Mouse (Mus musculus) layer of hippocampus, adult 9-11 months (tissue): Measurements from ENCODE around the gene Myo5c.
A peak's percentile ranks its signal among the peaks of the same experiment; 100 is the strongest.

ENCODE experiments used
- DNase-seq: peaks from one replicate; pipeline ENCODE4 v3.0.0; 2022

Myo5c gene

DNA sequence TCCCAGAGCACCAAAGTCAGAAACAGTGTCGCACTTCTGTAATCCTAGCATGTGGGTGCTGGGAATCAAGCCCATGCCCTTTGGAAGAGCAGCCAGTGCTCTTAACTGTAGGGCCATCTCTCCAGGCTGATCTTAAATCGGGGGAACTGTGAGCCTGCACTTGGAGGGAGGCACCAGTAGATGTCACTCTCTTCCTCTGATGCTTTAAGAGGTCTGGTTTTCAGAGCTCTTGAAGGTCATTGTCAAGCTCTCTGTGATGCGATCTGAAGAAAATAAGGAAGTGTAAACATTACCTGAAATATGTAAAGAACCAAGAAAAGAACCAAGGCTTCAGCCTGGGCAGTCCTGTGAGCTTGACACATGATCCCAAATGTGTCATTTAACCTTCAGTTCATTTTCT, 51.0 kb downstream of the Myo5c start:
- DNase-seq, result peak; percentile 63

DNA sequence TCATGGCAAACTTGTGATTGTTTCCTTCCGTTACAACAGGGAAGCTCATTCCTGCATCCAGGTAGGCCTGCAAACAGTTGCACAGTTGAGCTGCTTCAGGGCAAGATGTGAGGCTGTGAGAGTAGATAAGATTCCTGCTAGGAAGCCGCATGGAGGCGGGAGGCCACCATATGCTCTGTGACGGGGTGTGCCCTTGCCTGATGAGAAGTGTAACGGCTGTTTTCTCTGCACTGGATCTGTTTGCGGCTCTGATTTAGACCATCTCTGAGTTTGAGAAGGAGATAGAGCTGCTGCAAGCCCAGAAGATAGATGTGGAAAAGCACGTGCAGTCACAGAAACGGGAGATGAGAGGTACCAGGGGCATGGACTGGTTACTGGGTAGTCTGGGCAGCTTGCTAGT, 51.8 kb downstream of the Myo5c start:
- peak; percentile 19 for DNase-seq

DNA sequence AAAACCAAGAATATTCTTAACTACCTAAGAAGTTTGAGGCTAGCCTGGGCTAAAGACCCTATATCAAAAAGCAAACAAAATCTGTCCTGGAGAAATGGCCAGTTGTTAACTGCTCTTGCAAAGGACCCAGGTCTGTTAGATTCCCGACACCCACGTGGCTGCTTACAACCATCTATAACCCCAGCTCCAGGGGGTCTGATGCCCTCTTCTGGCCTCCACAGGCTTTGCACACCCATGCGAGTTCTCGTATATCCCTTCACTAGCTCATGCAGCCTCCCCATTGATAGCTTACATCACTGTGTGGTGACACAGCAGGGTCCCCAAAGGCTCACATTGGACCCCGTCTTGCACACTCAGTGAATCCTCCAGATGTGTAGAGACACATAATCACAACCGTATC, 53.5 kb downstream of the Myo5c start:
- DNase-seq, result no peak

DNA sequence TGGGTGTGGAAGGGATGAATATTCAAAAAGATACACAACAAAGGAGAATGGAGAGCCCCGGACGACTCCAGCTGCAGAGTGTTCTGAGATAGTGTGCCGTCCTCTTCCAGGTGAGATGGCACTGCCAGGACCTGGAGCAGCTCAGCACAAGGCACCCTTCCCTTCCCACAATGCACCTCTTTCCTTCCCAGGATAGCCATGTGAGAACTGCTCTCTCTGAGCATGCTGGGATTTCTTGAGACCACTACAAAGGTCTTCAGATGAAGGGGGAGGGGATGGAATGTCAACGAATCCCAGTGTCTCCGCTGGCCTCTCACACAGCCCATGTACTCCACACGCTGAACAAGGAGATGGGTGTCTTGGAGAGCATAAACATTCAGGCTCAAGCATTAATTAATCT, 55.8 kb downstream of the Myo5c start:
- no peak for DNase-seq

DNA sequence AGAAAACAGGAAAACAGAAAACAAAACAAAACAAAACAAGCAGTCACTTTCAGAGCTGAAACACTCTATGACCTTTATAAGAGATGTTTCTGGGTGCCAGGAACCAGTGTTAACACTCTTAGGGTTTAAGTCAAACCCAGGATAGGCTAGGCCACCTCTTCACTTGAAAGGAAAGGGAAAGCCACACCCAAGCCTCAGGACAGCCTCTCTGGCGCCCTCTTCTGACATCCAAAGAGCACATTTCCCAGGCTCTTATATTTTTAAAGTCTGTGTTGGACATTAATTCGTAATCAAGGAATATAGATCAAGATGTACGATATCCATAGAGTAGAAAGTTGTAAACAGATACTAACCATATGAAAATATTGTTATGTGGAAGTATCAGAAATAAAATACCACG, 57.7 kb downstream of the Myo5c start:
- DNase-seq, result no peak

DNA sequence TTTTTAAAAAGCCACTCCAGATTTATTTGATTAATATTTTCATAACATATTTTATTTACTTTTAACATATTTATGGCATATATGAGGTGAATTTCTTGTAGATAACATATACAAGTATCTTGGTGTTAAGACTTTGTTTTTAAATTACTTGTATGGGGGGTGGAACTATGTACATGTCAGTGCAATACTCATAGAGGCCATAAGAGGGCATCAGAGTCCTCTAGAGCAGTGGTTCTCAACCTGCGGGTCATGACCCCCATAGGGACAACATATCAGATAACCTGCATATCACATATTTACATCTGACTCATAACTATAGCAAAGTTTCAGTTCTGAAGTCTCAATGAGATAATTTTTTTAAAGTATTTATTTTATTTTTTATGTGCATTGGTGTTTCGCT, 67.5 kb downstream of the Myo5c start:
- no peak for DNase-seq

DNA sequence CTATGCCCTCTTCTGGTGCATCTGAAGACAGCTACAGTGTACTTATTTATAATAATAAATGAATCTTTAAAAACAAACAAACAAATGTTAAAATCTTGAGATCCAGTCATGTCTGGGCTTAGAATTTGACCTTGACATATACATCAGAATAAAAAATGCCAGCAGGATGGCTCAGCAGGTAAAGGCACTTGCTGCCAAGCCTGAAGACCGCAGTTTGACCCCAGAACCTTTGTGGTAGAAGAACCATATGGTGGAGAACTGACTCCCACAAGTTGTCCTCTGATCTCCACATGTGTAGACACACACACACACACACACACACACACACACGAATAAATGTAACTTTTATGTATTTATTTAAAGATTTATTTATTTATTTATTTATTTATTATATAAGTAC, 71.2 kb downstream of the Myo5c start:
- DNase-seq, result no peak

DNA sequence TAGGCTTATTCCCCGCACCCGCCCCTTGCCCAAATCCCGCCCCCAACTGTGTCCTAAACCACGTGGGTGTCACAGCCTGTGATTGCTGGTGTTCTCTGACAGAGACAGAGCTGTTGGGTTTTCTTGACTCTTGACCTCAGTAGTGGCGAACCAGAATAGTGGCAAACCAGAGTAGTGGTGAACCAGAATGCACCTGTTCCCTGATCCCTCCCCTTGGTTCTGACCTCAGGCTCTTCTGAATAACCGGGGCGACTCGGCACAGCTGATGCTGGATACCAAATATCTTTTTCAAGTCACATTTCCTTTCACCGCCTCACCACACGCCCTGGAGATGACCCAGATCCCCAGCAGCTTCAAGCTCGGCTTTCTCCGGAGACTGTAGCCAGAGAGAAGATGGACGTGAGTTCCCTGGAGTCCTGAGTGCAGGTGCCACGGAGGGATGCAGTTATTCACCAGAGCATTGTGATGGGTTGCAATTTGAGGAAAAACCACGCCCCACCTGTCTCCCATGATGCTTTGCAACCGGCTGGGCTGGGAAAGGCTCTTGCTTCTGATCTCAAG, 72.0 kb downstream of the Myo5c start:
- no peak for DNase-seq

DNA sequence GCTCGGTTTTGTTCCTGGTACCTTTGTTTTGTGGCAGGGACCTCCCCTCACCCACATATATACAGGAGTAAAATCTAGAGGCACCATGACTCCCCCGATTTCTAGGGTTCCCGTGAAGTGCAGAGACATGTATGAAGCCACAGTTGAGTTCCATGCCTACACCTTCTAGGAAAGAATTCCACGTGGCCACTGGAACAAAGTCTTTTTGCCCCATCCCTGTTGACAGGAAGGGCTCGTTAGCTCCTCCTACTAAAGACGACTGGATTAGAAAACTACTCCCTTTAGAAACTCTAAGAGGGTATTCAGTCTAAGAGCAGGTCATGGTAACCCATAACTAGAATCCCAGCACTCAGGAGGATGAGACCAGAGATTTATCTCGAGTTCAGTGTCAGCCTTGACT, 72.5 kb downstream of the Myo5c start:
- DNase-seq, result no peak

DNA sequence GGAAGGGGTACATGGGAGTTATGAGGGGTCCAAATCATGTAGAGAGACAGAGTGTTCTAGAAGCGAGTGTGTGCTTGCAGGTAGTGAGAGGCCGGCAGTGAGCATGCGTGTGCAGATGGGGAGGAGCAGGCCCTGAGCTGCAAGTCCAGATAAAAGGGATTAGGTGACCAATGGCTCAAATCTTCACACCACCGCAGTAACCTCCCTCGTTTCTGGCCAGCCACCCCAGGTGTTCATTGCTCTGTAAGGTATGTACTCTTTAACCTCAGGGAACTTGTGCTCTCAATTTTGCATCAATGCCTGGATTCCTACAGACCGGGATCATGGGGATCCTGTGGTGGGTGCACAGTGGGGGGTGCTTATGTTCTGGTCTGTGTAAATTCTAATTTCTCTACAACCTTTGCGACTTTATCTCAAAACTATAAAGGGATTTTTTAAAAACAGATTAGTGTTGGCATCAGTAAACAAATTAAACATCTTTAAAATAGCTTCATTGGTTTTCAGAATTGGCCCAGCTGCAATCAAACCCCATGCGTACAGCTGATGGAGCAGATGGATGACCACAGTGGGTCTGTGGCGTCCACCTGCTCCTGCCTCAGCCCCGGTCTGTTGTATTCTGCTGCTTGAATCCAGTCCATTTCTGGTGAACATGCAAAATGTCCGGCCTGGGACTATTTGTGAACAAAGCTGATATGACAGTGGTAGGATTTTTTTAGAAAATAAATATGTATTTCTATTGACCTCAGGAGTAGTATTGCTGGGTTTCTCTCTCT, 74.5 kb downstream of the Myo5c start, which contains the start of gene Gnb5:
Gene Gnb5, plus strand, starts transcription at position 163 of the 773 bp plus-strand sequence.
- DNase-seq, result no peak

DNA sequence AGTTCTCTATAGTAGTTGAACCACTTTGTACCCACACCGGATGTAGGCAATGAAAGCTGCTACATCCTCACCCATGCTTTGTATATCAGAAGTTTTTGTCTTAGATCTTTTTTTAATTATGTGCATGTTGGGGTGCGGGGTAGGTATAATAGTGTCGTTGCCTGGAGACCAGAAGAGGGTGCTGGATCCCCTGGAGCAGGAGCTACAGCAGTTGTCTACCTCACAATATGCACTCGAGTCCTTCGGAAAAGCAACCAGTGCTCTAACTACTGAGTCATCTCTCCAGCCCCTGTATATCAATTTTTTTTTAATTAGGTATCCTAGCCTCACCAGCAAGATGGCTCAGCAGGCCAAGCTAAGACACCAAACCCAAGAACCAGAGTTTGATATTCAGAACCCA, 75.2 kb downstream of the Myo5c start:
- no peak for DNase-seq

DNA sequence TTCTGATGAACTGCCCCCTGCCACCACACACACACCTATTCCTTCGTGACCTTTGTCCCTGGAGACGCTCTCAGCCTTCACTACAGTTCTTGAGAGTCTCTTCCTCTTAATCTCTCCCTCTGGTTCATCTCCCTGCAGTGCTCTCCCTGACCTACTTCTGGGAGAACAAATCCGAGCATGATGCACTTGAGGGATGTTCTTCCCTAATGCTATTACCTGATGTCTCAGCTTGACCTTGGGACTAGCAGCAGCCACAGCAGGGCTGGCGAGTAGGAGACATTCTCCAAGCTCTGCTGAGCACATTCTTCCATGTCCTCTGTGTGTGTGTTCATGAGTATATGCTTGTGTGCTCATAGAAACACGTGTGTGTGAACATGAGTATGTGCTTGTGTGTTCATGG, 76.8 kb downstream of the Myo5c start:
- DNase-seq, result no peak

DNA sequence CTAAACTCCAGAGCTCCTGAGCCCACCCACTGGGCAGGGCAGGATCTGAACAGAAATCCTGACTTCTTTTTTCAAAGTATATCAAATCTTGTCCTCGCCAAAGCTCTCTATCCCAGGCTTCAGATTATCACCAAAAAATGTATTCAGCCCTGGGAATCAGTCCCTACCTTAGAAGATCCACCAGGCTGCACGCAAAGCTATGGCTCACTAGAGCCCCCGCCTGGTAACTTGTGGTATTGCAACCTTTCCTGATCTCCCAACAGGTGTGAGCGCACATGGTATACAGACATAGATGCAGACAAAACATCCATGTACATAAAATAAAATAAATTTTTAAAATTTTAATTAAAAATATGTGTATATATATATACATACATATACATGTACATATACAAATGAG, 80.2 kb downstream of the Myo5c start:
- DNase-seq, result no peak

DNA sequence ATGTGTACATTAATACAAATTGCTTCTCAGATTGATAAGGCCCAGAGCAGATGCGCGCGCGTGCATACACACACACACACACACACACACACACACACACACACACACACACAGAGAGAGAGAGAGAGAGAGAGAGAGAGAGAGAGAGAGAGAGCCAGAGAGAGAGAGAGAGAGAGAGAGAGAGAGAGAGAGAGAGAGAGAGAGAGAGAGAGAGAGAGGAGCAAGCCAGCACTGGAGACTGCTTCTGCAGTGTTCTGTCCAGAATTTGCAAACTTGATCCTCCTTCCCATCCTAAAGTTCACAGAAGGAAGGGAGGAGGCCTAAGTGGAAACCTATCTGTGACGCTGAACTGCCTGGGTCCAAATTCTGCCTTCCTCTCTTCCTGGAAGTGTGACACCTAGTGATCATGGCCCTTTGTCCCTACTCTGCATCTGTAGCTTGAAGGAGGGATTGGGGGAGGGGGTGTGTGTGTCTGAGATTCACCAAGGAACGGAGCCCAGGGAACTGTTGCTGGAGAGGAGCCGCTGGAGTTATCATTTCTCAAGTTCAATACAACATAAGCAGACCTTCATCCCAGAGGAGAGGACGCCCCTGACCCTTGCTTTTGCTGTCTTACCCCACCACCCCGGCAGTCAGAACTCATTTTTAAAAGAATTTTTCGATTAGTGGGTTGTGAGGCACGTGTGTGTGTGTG, 81.5 kb downstream of the Myo5c start:
- DNase-seq, result no peak

DNA sequence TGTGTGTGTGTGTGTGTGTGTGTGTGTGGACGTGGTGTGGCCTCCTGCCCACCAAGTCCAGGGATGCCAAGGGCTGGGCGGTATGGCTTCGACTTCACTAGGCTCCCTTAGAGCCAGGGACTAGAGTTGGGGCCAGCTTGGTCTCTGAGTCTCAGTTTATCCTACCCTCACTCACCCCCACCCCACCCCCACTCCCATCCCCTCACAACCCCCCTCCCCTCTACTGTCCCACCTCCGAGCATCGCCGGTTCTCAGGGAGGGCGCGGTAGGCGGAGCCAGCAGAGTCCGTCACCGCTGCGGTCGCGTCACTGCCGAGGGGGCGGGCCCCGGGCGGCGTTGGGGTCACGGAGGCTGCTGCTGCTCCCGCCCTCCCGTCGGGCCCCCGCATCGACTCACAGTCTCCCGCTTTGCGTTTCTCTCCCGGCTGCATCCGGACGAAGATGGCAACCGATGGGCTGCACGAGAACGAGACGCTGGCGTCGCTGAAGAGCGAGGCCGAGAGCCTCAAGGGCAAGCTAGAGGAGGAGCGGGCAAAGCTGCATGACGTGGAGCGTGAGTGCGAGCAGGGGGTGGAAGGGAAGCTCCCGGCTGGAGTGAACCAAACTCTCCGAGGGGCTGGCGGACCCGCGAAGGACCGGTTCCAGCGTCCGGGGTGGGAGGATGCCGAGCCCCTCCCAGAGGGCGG, 82.2 kb downstream of the Myo5c start:
- peak; percentile 82 for DNase-seq

DNA sequence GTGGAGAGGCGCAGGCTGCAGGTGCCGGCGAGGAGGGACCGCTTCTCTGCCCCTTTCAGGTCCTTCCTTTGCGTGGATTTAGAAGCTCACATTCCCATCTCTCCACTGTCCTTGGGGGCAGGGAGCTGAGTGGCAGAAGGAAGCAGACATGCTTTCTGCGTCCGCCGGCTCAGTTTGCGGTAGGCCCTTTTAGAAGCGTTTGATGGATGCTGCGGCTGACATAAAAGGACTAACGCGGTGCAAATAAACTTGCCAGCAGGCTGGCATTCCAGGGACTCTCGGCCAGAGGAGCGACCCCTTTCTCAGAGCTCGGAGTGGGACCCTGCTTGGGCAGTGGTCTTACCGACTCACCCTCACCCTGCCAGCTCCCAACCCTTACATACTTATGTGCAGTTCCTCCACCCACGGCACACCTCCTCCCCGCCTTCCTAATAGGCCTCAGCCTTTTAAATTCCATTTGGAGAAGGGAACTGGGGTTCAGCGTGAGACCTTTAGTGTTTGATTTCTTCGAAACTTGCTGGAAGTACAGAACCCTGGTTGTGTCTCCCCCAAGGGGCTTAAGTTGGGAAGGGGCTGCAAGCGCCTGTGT, 82.8 kb downstream of the Myo5c start:
- no peak for DNase-seq

DNA sequence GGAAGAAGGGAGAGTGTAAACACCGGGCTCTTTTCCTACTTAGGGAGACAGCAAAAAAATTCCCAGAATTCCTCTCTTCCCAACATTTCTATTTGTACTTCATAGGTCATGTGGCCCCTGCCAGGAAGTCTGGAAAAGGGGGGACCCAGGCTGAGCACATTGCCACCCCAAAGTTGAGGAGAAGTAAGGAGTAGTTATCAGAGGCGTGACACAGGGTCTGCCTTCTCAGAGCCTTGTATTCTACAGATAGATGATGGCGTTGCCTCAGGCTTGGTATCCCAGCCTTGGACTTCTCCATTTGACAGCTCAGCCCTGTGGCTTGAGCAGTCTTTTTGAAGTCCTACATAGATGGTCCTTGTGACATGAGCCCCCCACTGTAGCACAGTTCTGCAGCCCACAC, 83.4 kb downstream of the Myo5c start:
- DNase-seq, result no peak

DNA sequence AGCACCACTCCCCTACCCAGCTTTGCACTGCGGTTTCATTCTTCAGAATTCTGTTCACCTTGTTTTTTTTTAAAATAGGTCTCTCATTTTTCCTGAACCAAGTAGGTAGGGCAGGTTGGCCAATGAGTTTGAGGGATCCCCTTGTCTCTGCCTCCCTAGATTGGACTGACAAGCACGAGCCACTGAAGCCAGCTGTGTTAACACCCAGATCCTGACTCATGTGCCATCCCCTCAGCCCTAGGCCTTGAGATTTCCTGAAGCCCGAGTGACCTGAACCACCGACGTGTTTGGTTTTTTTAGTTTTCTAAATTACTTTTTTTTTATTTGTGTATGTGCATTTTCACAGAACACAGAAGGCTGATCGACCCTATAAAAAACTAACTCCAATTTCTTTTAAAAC, 85.0 kb downstream of the Myo5c start:
- no peak for DNase-seq

DNA sequence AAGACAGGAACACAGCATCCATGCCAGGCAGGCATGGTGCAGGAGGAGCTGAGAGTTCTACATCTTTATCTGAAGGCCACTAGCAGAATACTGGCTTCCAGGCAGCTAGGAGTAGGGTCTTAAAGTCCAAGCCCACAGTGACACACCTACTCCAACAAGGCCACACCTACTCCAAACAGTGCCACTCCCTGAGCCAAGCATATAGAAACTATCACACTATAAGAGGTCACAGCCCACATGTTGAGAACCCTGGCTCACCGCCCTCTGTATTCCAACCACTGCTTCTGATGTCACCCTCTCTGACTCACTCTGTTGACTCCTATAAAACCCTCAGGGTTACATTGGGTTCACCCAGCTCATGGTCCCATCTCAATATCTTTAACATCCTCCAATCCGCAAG, 86.4 kb downstream of the Myo5c start:
- no peak for DNase-seq

DNA sequence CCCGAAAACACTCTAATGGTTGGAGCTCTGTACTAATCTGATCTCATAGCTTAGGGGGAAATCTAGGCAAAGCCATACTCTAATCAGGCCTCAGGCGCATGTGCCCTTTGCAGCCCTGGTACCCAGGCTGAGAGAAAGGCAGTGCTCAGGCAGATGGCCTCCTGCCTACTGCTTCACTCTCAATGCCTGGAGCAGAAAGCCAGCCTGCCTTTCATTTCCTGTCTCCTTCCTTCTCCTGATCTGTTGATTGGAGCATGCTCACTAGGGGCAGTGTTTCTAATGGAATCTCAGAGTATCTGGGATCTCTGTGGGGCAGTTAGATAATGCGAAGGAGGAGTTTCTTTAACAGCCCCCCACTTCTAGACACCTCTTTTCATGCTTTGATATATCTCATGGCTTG, 87.5 kb downstream of the Myo5c start:
- peak; percentile 52 for DNase-seq

DNA sequence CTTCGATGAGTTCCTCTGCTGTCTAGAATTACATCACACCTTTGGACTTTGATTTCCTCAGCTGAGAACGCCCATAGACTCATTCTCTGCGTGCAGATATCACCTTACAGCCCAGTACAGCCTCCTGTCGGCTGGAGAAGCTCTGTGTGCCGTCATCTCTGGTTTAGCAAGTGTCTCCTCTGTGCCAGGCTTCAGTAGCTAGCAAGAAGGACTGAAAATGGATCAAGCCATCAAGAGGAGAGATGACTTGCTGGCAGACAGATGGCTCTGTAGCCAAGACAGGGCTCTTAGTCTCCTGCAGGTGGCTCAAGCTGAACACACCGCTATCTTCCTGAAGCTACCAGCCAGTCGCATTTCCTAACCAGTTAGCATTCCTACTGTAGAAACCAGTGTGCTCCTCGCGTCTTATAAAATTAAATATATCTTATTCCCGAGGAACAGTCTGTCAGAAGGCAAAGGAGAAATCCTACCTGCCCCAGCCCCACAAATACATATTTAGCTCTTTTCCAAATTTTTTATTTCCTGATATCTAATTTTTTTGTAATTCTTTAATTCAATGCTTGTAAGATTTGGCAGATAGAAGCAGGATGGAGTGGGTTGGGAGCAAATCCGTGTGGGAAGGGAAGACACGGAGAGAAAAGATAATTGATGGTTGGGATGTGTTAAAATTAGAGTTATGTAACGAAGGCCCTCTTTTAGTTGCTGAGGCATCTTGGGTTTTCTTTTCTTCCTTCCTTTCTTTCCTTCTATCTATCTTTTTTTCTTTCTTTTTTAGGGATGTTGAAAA, 90.5 kb downstream of the Myo5c start:
- no peak for DNase-seq

DNA sequence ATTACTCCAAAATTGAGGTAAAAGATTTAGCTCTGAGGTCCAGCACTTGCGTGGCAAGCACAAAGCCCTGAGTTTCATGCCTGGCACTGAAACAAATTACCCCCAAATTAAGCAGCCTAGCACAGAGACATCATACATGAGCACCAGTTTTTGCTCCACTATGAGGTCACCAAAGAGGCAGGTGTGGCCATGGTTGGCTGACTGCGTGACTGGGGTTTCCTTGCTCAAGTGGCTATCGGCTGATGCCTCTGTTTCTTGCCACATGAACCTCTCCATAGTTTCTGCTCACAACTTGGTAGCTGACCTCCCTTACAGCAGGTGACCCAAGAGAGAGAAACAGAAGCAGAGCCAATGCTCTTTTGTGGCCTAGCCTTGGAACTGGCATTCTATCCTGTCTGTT, 96.2 kb downstream of the Myo5c start:
- DNase-seq, result no peak

DNA sequence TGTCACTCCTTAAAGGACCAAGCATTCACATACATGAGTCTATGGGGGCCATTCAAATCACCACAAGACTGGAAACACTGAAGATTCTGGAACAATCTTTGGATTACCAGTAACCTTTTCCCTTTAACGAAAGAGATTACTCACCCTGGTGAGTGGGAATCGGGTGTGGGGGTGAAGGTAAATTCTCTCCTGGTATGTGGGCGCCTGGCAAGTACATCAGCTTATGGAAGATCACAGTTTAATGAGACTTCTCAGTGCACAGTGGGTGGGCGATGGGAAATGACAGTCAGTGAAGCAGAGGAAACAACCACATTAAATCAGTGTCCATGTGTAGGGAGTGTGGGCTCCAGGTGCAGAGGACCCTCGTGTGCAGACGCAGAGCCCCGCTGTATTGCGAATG, 99.0 kb downstream of the Myo5c start:
- DNase-seq, result peak; percentile 66
